Mouse (Mus musculus) kidney, postnatal 36 days (tissue): Measurements from ENCODE around the gene Gtpbp10.

Source experiments
- DNase-seq, 2 experiments: peaks; one replicate each; pipeline ENCODE4 v3.0.0; 2021 to 2022; ENCODE audit warnings: mixed read lengths in 2 of 2

The Gtpbp10 gene

DNA sequence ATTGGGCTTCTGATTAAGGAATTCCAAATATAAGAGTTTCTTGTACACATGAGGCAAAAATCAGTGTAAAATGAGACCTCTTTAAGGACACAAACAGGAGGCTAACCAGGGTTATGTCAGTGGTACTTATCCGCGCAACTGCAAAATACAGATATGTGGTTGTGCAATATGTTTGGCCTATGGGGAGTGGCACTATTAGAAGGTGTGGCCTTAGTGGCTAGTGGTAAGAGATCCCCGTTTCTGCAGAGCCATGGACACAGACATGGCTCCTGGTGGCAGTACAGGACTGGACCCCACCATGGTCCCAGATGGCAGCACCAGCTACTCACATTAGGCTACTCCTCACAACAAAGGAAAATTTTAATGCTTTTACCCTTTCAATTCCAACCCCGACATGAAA is 64.3 kb downstream of the Gtpbp10 start:
- no peak for DNase-seq

DNA sequence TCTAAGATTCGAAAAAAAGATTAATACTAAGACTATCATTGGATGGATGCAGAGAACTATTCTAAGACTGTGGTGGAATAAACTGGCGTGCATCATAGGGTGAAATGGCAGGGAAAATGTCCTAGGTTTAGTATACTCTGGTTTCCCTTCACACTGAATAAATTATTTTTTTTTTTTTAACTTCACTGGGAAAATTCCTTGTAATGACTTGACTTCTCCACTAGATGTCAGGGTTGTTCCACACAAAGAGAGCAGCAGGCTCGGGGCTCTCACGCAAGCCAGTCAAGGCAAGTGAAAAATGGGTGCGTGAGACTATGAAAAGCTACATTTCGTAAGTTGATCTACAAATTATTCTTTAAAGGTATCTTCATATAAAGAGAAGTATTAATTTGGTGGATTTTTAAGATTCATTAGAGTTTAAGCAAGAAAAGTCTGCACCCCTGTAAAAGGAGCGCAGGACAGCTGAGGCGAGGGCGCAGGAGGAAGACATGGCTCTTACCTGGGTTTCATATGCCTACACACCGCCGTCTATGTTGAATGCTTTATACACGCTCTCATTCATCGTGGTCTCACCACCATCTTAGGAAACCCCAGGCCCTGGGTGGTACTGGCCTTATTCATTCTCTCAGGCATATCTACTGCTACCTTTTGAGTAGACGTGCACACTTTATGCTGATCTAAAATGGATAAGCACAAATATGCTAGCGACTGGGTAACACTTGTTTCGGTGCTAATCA is 64.9 kb downstream of the Gtpbp10 start:
- DNase-seq: peak in 1 of 2 experiments; percentile 32

DNA sequence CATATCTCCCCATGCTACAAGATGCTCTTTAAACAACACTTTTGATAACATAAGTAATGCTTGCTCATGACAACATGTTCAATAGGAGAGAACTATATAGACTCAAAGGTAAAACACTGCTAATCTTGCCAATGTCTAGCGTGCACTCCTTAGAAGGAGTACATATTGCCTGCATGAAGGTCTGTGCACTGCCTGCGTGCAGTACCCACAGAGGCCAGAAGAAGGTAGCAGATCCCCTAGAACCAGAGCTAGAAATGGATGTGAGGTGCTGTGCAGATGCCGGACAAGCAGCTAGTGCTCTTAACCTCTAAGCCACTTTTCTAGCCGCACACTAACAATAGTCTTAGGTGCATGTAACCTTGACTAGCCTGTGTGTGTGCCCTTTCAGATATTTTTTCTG is 67.2 kb downstream of the Gtpbp10 start:
- no peak for DNase-seq
